Mouse (Mus musculus) E14TG2a.4 (cell line): Measurements from ENCODE around the gene Cpt1c.

Experiments used
- H3K27me3 ChIP-seq: 2 replicates; pipeline ENCODE4 v1.6.1; 2014; ENCODE audit warnings: low read length, control low read depth; ENCODE audit not compliant: insufficient read depth
- H3K36me3 ChIP-seq: 2 replicates; pipeline ENCODE4 v1.6.1; 2014; ENCODE audit warnings: low read length, control low read depth; ENCODE audit not compliant: insufficient read depth
- H3K4me1 ChIP-seq: replicated peaks from 2 replicates; pipeline ENCODE4 v1.6.1; 2014; ENCODE audit warnings: low read depth, low read length, control low read depth
- H3K4me3 ChIP-seq: replicated peaks from 2 replicates; pipeline ENCODE4 v1.5.1; 2014; ENCODE audit warnings: mild to moderate bottlenecking, low read length
- H3K9me3 ChIP-seq: 2 replicates; pipeline ENCODE4 v1.6.1; 2014; ENCODE audit warnings: low read length, control low read depth
- CTCF ChIP-seq: conservative IDR thresholded peaks from 2 replicates; pipeline ENCODE4 v1.5.1; 2014; ENCODE audit warnings: low read length
- NANOG ChIP-seq: IDR thresholded peaks from 2 replicates; pipeline ENCODE4 v1.6.1; 2014; ENCODE audit warnings: borderline replicate concordance, low read length, mixed read lengths
- POU5F1 ChIP-seq: IDR thresholded peaks from 2 replicates; pipeline ENCODE4 v1.6.1; 2014; ENCODE audit warnings: low read length, borderline replicate concordance

The Cpt1c gene

GRCm38 (mm10) chr7:45015344-45015956 lies 40.8 kb upstream of the Cpt1c start:
- H3K9me3 ChIP-seq = no peaks in the 10 kb centered on the region
- no peaks in the 10 kb centered on the region; the same call in 1 of the 2 replicates for H3K27me3 ChIP-seq
- peak overlapping the region; percentile 99 for H3K4me3 ChIP-seq
- peaks cover 39% of the 10 kb centered on the region for H3K36me3 ChIP-seq
- TF ChIP-seq POU5F1 = no peak
- no peak for TF ChIP-seq CTCF
- peaks cover 67% of the 10 kb centered on the region for H3K4me1 ChIP-seq

- Histone ChIP-seq H3K36me3 (peaks cover 53% of the 10 kb centered on the region), H3K4me3 (no peak overlapping the region), H3K27me3 (no peaks in the 10 kb centered on the region; the same call in 1 of the 2 replicates), H3K9me3 (no peaks in the 10 kb centered on the region), H3K4me1 (peaks cover 63% of the 10 kb centered on the region)
- TF ChIP-seq CTCF = no peak
- TF ChIP-seq POU5F1 = no peak
Observed at GRCm38 (mm10) chr7:45014096-45014451, 39.4 kb upstream of the Cpt1c start.

- Histone ChIP-seq H3K9me3 (no peaks in the 10 kb centered on the region), H3K4me3 (no peak overlapping the region), H3K4me1 (peaks cover 63% of the 10 kb centered on the region), H3K36me3 (peaks cover 58% of the 10 kb centered on the region), H3K27me3 (no peaks in the 10 kb centered on the region; the same call in 1 of the 2 replicates)
- TF ChIP-seq CTCF = no peak
- TF ChIP-seq NANOG = no peak
- no peak for TF ChIP-seq POU5F1
Observed at GRCm38 (mm10) chr7:45013366-45014095, 38.9 kb upstream of the Cpt1c start.

GRCm38 (mm10) chr7:45012824-45013223 lies 38.2 kb upstream of the Cpt1c start:
- Histone ChIP-seq H3K4me3 (no peak overlapping the region), H3K36me3 (peaks cover 65% of the 10 kb centered on the region), H3K9me3 (no peaks in the 10 kb centered on the region), H3K4me1 (peaks cover 64% of the 10 kb centered on the region), H3K27me3 (peaks cover 2% of the 10 kb centered on the region; the same call in 1 of the 2 replicates)
- TF ChIP-seq NANOG (no peak), POU5F1 (no peak), CTCF (no peak)

- Histone ChIP-seq H3K27me3 (peaks cover 3% of the 10 kb centered on the region; the same call in 1 of the 2 replicates), H3K9me3 (no peaks in the 10 kb centered on the region), H3K4me3 (no peak overlapping the region), H3K4me1 (peaks cover 69% of the 10 kb centered on the region), H3K36me3 (peaks cover 74% of the 10 kb centered on the region)
- TF ChIP-seq CTCF = no peak
- no peak for TF ChIP-seq POU5F1
- no peak for TF ChIP-seq NANOG
Observed at GRCm38 (mm10) chr7:45012011-45012410, 37.4 kb upstream of the Cpt1c start.

- no peaks in the 10 kb centered on the region for H3K9me3 ChIP-seq
- H3K27me3 ChIP-seq = peaks cover 3% of the 10 kb centered on the region; the same call in 1 of the 2 replicates
- TF ChIP-seq CTCF (no peak), NANOG (no peak), POU5F1 (no peak)
- H3K4me1 ChIP-seq = peaks cover 67% of the 10 kb centered on the region
- H3K4me3 ChIP-seq = peak overlapping the region; percentile 67
- peaks cover 98% of the 10 kb centered on the region for H3K36me3 ChIP-seq
Observed at GRCm38 (mm10) chr7:45008411-45008810, 33.8 kb upstream of the Cpt1c start.

GRCm38 (mm10) chr7:45007846-45008245 lies 33.2 kb upstream of the Cpt1c start:
- peak overlapping the region; percentile 67 for H3K4me3 ChIP-seq
- peaks cover 3% of the 10 kb centered on the region; the same call in 1 of the 2 replicates for H3K27me3 ChIP-seq
- H3K36me3 ChIP-seq = peaks cover 98% of the 10 kb centered on the region
- H3K9me3 ChIP-seq = no peaks in the 10 kb centered on the region
- TF ChIP-seq NANOG (no peak), POU5F1 (no peak), CTCF (no peak)
- H3K4me1 ChIP-seq = peaks cover 65% of the 10 kb centered on the region

- H3K36me3 ChIP-seq = peaks cover 98% of the 10 kb centered on the region
- no peaks in the 10 kb centered on the region for H3K9me3 ChIP-seq
- no peak for TF ChIP-seq NANOG
- TF ChIP-seq POU5F1 = no peak
- TF ChIP-seq CTCF = no peak
- peak overlapping the region; percentile 67 for H3K4me3 ChIP-seq
- H3K27me3 ChIP-seq = peaks cover 3% of the 10 kb centered on the region; the same call in 1 of the 2 replicates
- peaks cover 66% of the 10 kb centered on the region for H3K4me1 ChIP-seq
Observed at GRCm38 (mm10) chr7:45007141-45007540, 32.5 kb upstream of the Cpt1c start.

- Histone ChIP-seq H3K9me3 (no peaks in the 10 kb centered on the region), H3K4me3 (no peak overlapping the region), H3K4me1 (peaks cover 68% of the 10 kb centered on the region), H3K27me3 (peaks cover 3% of the 10 kb centered on the region; the same call in 1 of the 2 replicates), H3K36me3 (peaks cover 98% of the 10 kb centered on the region)
- no peak for TF ChIP-seq POU5F1
- TF ChIP-seq CTCF = no peak
- no peak for TF ChIP-seq NANOG
Observed at GRCm38 (mm10) chr7:45006503-45006902, 31.9 kb upstream of the Cpt1c start.
